Mouse (Mus musculus): ENCODE data around the gene Psma5.
"Not testable (repeated sequence)": the region's sequence is repeated elsewhere in the genome, so short reads cannot be mapped to it uniquely, and the experiment has no call there.

Gene Psma5

DNA sequence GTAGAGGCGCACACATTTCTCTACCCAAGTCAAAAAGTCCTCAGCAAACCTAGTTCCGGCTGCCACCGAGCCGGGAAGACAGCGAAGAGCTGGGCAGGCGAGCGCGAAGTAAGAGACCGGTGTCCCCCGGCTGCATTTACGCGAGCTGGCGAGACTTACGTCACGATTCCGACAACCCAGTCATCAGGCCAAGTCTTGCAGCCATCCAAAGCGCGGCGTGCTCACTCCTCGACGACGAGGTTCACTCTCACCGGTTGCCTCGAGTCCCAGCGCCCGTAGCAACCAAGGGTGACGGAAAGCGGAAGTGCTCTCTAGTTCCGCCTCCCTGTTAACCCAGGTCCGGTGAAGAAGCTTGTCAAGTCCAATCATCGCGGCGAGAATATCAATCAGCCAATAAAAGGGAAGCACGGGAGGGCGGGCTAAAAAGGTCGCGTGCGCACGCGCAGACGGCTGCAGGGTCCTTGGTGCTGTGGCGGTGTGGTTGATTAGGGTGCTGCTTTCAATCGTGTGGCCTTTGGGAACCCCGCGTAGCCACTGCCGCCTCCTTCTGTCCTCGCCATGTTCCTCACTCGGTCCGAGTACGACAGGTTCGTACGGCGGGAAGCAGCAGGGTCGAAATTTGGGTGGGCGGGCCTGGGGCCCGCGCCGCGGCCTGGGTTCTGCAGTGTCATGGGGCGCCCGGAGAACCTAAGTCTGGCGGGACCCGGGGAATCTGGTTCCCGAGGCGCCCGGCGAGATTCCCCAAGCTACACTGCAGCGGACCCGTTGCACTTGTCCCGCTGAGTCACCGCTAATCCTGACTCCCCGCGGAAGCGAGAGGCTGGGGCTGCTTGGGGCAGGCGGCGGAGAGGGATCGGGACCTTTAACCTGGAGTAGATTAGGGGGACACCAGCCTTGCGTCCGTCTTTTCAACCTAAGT, at the start of gene Psma5:
Gene Psma5 (plus strand): TSS at position 208 of the 919 bp plus-strand sequence.
- DNase-seq (ENCODE audit: low spot score in 2 of 2), result peak; percentile 91 to 93

DNA sequence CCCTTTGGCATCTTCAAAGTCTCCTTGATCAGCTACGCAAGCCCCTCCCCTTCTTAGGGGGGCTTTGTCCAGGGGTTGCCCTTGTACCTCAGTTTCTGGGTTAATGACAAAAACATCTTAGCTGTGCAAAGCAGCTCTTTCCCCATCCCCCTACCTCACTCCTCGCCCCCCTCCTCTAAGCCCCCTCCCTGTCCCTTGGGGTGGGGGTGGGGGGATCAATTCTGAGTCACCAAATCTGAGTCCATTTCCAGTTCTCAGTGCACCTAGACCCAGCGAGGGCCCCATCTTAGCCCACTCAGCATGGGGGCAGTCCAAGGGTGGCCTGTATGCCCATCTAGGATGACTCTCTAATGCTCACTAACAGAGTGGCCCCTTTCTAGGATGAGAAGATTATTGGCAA, 47.7 kb upstream of the Psma5 start:
- DNase-seq (ENCODE audit: low spot score in 2 of 2), result no peak

DNA sequence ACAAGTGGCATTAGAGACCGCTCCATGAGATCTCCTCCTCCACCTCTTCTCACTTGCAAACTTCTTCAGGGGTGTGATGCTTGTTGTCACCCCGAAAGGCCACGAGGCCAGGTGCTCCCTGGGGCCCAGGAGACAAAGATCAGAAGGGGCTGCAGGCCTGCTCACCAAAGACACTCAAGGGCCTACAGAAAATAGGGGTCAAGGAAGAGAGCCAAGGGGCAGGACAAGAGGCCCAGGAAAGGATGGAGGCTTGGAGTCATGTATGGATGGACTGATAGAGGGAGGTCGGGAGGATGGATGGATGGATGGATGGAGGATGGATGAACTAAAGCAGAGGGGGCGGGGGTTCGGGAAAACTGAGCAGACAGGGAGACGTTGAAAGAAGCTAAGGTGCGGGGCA, 47.2 kb upstream of the Psma5 start:
- no peak for DNase-seq (ENCODE audit: low spot score in 2 of 2)

DNA sequence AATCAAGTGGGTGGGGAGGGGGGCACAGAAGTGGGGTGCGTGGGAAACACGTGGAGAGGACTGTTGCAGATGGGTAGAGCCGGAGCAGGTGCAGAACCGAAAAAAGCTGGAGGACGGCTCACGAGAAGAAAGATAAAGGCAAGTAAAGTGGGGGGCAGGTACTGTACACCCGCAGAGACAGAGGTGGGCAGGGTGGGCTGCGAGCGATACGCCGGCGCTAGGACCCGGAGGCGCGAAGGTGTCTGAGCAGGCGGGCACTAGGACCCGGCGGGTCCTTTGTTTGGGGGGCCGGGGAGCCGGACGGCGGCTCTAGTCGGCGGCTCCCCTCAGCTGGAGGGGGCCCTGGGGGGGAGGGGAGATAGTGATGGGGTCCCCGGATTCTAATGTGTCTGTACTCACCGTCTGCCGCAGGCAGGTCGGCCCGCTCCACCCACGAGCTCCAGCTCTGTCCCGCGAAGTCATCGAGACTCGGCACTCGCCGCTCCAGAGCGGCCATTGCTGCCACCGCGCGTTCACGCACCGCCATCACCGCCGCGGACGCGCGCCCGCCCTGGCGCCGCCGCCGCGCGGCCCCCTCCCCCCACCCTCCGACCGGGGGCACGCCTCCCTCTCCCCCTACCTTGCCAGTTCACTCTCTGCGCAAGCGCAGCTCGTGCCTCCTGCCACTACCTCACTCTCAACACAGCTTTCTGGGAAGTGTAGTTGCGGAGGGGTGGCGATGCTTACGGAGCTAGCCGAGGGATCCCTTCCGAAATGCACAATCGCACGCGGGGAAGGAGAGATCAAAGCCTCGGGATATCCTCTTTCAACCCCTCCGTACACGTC, 46.6 kb upstream of the Psma5 start:
- peak; percentile 89 to 92 for DNase-seq (ENCODE audit: low spot score in 2 of 2)

DNA sequence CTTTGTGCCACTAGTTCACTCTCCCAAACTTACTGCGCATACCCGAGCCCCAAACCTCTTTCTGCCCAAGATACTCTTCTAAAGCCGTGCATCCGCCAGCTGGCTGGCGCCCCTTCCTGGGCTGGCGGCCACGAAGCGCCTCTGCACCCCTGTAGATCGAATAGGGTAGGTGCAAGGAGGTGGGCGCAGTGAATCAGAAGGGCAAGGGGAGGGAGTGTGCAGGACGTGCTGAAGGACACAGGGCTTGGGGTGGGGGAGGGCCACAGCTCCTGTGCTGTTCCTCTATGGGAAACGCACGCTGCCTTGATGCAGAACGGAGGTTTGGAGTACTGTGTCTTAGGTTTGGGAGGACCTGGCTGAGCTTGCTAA, 46.0 kb upstream of the Psma5 start, which contains the start of gene Atxn7l2:
Gene Atxn7l2 (minus strand): TSS at position 164 of the 369 bp plus-strand sequence.
- DNase-seq (ENCODE audit: low spot score in 2 of 2), result no peak

DNA sequence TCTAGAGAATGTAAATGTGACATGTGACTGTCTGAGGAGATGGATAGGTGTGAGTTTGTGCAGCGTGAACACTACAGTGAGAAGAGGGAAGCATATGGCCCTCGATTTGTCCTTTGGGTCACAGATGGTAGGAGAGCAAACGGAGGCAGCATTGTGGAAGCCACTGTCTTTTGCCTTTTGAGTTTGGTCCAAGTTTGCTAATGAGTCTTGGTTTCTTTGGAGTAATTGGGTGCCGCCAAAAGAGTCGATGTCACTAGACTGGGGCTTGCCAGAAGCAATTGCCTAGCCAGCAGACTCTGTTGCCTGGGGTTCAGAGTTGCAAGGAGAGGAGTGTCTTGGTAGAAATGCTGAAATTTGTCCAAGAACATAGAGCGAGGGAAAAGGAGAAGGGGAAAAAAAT, 44.9 kb upstream of the Psma5 start:
- DNase-seq (ENCODE audit: low spot score in 2 of 2), result no peak

DNA sequence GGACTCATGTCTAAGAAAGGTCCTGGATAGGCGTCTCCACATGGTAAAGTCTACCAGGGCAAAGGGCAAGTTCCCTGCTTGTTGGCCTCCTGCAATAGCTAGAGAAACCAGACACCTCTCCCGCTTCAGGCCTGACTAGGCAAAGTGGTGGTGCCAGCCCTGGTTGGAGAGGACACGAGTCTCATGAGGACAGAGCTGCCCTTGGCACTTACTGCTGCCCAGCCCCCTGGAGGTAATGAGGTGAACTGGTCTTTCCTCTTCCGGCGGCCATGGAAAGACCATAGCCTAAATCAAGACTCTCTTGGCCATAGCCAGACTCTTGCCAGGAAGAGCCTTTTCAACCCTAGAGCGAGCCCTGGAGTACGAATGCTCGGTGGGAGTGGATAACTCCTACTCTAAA, 44.3 kb upstream of the Psma5 start:
- no peak for DNase-seq (ENCODE audit: low spot score in 2 of 2)

DNA sequence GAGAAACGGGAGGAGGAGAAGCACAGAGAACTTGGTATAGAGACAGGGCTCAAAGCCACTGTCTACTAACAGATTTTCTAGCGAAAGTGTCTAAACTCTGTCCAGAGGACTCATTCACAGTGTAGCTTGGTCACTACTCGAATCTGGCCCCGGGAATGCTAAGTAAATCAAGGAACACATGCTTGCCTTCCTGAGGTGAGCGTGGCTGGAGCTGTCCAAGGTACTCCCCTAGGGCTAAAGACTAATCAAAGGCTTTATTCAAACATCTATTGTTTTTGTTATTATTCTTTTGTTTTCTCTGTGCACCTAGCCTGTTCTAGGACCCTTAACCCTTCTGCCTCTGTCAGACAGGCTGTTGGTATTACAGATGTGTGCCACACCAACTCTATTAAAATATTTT, 42.0 kb upstream of the Psma5 start:
- no peak for DNase-seq (ENCODE audit: low spot score in 2 of 2)

DNA sequence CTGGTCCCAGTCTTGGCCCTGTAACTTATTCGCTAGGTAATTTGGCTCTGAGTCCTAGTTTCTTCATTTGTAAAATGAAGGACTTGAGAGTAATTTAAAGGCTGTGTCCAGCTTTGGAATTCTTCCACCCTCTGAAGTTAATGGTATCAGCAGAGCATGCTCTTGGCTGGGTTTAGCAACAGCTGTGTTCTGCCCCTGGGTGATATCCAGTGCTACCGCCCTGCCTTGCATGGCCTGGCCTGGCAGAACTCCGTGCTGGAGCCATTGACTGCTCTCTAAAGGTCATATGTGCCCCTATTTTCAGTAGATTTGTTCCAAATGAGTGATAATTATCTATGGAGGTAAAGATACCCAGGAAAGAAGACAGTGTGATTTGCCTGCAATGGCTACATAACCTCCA, 36.1 kb upstream of the Psma5 start:
- DNase-seq (ENCODE audit: low spot score in 2 of 2), result no peak

DNA sequence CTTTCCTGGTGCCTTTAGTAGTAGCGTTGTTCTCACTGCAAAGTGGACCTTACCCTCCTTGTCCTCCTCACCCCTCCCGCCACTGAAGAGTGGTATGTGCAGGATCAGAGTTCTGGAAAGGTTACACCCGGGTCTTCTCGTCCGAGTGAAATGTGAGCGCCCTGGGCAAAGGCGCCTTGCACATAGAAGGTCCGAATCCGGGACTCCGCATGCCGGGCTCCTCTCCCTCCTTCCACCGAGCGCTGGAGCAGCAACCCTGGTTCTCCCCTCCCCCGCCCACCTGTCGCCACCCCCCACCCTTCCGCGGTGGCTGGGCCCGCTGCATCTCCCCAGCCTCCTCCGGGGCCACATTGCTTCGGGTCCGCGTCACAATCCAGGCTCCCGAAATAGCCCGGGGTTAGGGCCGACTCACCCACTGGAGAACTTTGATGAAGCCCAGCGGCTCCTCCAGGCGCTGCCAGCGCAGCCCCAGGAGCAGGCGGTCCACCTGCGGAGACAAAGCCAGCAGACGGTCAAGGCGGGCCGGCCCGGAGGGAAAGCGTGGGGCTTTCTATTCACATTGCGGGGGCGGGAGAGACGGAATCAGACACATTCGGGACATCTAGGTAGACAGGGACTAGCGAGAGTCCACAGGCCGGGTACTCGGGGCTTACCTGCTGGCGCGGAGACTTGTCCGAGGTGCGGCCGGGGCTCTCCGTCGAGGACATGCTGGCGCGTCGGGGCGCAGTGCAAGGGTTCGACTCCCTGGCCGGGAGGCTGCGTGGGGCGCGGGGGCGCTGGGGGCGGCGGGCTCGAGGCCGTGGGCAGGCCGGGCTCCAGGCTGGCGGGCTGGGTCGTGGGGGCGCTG, 30.8 kb upstream of the Psma5 start:
- DNase-seq (ENCODE audit: low spot score in 2 of 2), result no peak

DNA sequence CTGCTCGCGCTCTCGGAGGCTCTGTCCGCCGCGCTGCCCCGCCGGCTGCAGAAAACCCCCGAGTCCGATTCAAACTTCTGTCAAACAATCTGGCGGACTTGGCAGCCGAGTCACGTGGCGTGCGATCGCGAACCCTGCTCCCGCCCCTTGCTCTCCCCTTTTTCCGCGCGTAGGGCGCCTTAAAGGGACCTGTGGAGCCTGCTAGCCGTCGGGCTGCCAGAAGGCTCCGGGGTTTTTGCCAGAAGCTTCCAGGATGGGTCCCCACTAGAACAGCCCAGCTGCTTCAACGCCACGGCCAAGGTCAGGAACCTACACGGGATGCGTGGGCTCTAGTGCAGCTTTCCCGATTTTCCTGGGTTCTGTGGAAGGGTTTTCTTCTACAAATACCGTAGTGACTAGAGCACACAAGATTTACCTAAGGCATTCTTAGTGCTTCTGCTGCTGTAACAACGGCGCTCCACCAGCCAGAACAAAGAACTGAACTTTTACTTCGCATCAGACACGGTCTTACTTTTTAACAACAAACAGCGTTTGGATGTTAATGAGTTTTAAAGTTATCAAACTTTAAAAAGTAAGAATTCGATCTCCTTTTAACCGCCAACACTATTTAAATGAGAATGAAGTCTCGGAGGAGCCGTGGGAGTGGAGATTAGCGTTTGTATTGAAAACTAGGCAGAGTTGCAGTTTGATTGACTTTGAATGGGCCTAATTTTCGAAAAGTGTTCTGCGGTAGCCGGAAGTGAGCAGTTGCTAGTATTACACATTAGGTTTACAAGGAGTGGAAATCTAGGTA, 30.0 kb upstream of the Psma5 start, which contains the start of gene Sypl2:
Gene Sypl2 (minus strand): TSS at position 91 of the 793 bp plus-strand sequence.
- no peak for DNase-seq (ENCODE audit: low spot score in 2 of 2)

DNA sequence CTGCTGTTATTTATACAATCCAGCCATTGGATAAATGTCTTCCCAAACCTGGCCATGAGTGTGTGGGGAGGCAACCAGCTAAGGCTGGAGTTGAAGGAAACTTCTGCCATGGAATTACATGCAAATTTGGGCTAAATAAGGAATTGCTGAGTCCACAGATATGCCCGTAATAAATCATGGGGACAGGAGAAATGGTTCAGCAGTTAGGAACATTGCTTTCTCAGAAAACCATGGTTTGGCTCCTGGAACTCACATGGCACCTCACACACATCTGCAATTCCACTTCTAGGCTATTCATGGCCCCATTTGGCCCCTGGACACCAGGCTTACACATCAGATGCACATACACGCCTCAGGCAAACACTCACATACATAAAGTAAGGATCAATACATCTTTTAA, 29.2 kb upstream of the Psma5 start:
- DNase-seq (ENCODE audit: low spot score in 2 of 2), result no peak

DNA sequence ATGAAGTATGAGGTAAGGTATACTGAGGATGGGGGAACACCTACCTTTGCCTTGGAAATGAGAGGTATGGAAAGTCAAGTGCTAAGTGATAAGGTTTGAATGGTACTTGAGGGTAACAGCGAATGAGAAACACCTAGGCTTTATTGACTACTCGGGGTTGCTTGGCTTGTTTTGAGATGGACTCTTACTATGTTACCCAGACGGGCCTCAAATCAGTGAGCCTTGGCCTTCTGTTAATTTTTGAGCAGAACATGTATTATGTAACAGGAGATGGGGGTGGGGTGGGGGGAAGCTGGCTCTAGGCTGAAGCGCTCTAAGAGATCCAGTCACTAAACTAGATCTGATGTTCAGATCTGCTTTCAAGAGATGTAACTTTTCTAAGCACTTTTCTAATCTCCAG, 25.1 kb upstream of the Psma5 start:
- no peak for DNase-seq (ENCODE audit: low spot score in 2 of 2)

DNA sequence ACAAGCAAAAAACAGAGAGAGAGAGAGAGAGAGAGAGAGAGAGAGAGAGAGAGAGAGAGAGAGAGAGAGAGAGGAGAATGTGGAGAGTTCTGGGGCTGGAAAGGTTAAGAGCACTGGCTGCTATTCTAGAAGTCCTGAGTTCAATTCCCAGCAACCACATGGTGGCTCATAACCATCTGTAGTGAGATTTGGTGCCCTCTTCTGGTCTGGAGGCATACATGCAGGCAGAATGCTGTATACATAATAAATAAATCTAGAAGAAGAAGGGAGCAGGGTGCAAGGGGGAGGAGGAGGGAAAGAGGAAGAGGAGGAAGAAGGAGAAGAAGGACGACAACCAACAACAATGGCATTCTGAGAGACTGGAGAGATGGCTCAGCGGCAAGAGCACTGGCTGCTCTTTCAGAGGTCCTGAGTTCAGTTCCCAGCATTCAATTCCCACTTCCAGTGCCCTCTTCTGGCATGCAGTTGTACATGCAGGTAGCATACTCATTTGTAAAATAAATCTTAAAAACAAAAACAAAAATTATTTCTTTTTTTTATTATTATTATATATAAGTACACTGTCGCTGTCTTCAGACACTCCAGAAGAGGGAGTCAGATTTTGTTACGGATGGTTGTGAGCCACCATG, 19.1 kb upstream of the Psma5 start:
- DNase-seq (ENCODE audit: low spot score in 2 of 2), result not testable (repeated sequence)

DNA sequence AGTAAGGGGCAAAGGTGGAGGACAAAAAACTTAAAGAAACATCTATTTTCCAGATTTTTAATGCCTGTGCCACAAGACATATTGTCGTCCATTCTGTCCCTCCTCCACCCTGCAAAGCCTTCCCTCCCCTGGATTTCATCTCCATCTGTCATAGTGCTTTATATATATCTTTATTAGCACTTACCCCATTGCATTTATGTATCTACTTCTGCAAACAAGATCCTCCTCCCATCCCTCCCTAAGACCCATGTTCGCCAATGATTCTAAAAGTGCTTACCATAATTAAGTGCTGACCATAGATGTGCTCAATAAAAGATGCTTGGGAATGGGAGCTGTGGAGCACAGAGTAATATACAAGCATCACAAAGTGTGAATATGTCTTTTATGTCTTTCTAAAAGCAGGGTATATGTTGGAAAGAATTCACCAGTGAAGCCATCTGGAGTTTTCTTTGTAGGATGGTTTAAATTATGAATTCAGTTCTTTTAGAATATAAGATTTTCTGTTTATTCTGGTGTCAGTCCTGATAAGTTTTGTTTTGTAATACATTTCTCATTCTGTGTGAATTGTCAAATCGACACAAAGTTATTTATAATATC, 15.4 kb upstream of the Psma5 start:
- DNase-seq (ENCODE audit: low spot score in 2 of 2), result no peak

DNA sequence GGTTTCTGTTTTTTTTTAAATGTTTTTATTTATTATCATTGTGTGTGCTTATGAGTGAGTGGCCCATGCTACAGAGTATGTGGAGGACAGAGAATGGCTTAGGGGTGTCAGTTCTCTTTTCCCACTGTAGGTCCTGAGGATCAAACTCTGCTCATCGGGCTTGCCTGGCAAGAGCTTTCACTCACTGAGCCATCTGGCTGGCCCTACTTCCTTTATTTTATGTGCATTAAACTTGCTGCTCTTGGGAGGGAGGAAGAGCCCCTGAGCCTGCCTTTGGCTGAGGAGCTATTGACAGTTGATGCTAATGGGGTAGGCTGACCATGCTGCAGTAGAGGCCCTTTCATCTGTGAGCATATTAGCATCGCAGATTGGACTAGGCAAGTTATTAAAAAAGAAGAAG, 9.9 kb upstream of the Psma5 start:
- DNase-seq (ENCODE audit: low spot score in 2 of 2), result no peak

DNA sequence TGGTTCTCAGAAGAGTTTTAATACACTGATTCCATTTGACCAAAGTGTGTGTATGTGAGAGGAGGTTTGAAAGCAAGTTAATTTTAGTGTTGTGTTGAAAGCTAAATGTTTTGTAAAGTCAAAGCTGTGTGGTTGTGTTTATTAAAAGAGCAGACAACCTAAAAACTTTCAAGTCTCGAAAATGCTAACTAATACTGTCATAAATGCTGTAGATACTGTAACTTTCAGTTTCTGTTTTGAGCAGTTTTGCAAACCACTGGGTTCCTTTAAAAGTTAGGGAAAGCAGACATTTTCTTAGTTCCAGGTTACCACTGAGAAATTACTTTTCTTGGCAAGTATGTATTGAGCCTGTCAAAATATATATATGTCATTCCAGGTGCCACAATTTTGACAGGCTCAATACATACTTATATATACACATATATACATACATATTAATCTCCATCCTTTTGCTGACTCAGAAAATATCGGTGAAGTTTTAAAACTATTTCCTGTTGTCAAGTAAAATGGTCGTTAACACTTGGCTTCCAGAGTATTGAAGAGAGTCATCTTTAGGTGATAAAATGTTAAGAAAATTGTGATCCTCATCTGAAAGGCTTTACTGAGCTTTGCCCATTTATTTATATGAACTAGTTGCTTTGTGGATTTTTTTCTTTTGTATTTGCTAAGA, 1.2 kb downstream of the Psma5 start:
- no peak for DNase-seq (ENCODE audit: low spot score in 2 of 2)

DNA sequence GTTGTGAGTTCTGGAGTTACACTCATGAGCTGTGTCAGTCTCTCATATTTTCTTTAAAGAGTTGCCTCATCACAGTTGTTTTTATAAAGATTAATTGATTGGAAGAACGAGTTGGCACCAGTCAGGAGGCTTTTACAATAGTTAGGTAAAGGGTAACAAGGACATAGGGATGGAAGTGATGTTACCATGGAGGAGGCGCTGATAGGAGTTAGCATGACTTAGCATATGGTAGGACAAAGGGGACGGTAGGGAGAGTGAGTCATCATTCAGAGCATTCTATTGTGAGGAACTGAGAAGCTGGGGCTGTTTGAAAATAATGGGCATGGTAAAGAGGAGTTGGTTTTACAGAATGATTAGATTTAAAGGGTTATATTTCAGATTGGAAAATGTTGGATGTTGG, 2.6 kb downstream of the Psma5 start:
- no peak for DNase-seq (ENCODE audit: low spot score in 2 of 2)

DNA sequence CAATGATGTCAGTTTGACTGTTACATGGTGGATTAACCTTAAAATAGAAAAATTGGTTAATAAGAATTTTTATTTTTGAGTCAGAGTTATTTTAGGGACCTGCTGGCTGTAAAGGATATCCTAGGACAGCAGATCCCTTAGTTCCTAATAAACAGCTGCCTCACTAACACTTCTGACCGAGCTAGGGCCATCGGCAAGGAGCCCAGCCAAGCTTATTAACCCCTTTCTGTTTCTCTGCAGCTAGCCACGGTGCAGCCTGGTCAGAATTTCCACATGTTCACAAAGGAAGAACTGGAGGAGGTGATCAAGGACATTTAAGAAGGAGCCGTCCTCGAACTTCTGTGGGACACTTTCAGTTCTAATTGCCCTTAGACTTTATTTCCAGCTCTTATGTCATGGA, 22.8 kb downstream of the Psma5 start:
- DNase-seq (ENCODE audit: low spot score in 2 of 2), result not testable (repeated sequence)
